Mouse (Mus musculus): ENCODE results near the gene Clec4b2. TPM values are rescaled to one million over a fixed set of nuclear protein-coding genes. Genes with fewer than 3 reads are reported as not detected.

Clec4b2 gene
- total RNA-seq, 2 experiments from 2014 or later = not detected

Other genes with a start within 250 kb of the Clec4b2 start
- 1 to 10 TPM; 1.1 to 2.0 TPM for gene Clec4a3, start 220.4 kb upstream of the Clec4b2 start, total RNA-seq (2021)
- gene Clec4a4, start 182.5 kb upstream of the Clec4b2 start, total RNA-seq (2021) = not detected
- gene Clec4b1, start 122.9 kb upstream of the Clec4b2 start, total RNA-seq (2021) = not detected
- gene Clec4a2, start 66.5 kb upstream of the Clec4b2 start, total RNA-seq (2021) = 1 to 10 TPM; 2.3 to 2.6 TPM
- gene Clec4n, start 57.0 kb downstream of the Clec4b2 start, total RNA-seq (2021) = 1 to 10 TPM in 1 of 2 experiments, not detected in 1; 1.2 TPM
- gene Clec4d, start 89.2 kb downstream of the Clec4b2 start, total RNA-seq (2021) = not detected
- not detected for gene Clec4e, start 117.0 kb downstream of the Clec4b2 start, total RNA-seq (2021)
- not detected for gene Vmn2r19, start 135.4 kb downstream of the Clec4b2 start, total RNA-seq (2021)
- gene Vmn2r20, start 245.2 kb downstream of the Clec4b2 start, total RNA-seq (2021) = not detected